Mouse (Mus musculus) fibroblast of lung, adult 2 months (primary cell): Measurements from ENCODE around the gene Mkrn2os.
"Not testable (repeated sequence)": the region's sequence is repeated elsewhere in the genome, so short reads cannot be mapped to it uniquely, and the experiment has no call there.

Experiments used
- DNase-seq: peaks from one replicate; pipeline ENCODE4 v3.0.0-alpha.2; 2011; ENCODE audit warnings: low read depth

Gene Mkrn2os

GRCm38 (mm10) chr6:115592458-115592857, at the start of gene Mkrn2os:
Mkrn2os (minus strand) TSS chr6:115592576.
- no peak for DNase-seq

GRCm38 (mm10) chr6:115638188-115638587, 45.8 kb upstream of the Mkrn2os start:
- DNase-seq, result not testable (repeated sequence)

- no peak for DNase-seq
Measured at GRCm38 (mm10) chr6:115634015-115634414, 41.6 kb upstream of the Mkrn2os start.

GRCm38 (mm10) chr6:115631056-115631795, 38.9 kb upstream of the Mkrn2os start:
- DNase-seq, result no peak

- no peak for DNase-seq
Measured at GRCm38 (mm10) chr6:115626121-115626520, 33.7 kb upstream of the Mkrn2os start.

GRCm38 (mm10) chr6:115620942-115621341, 28.6 kb upstream of the Mkrn2os start:
- DNase-seq, result no peak

GRCm38 (mm10) chr6:115619818-115620217, 27.4 kb upstream of the Mkrn2os start:
- no peak for DNase-seq

- no peak for DNase-seq
Measured at GRCm38 (mm10) chr6:115615983-115616382, 23.6 kb upstream of the Mkrn2os start.

GRCm38 (mm10) chr6:115613793-115614192, 21.4 kb upstream of the Mkrn2os start:
- DNase-seq, result no peak

GRCm38 (mm10) chr6:115610301-115610700, 17.9 kb upstream of the Mkrn2os start:
- no peak for DNase-seq

GRCm38 (mm10) chr6:115609121-115609520, 16.7 kb upstream of the Mkrn2os start:
- DNase-seq, result no peak

- no peak for DNase-seq
Measured at GRCm38 (mm10) chr6:115607429-115607828, 15.1 kb upstream of the Mkrn2os start.

GRCm38 (mm10) chr6:115606461-115606860, 14.1 kb upstream of the Mkrn2os start:
- DNase-seq, result no peak

- DNase-seq, result no peak
Measured at GRCm38 (mm10) chr6:115601715-115602523, 9.5 kb upstream of the Mkrn2os start, which contains the start of gene Mkrn2. Mkrn2 (plus strand) TSS chr6:115601902.

- no peak for DNase-seq
Measured at GRCm38 (mm10) chr6:115601322-115601714, 8.9 kb upstream of the Mkrn2os start.

- DNase-seq, result no peak
Measured at GRCm38 (mm10) chr6:115595667-115596066, 3.3 kb upstream of the Mkrn2os start.

- DNase-seq, result no peak
Measured at GRCm38 (mm10) chr6:115594463-115594862, 2.1 kb upstream of the Mkrn2os start.

GRCm38 (mm10) chr6:115593252-115593651, 876 bp upstream of the Mkrn2os start:
- no peak for DNase-seq

GRCm38 (mm10) chr6:115591692-115592359, 550 bp downstream of the Mkrn2os start:
- DNase-seq, result no peak

GRCm38 (mm10) chr6:115586321-115586720, 6.1 kb downstream of the Mkrn2os start:
- no peak for DNase-seq

- no peak for DNase-seq
Measured at GRCm38 (mm10) chr6:115584176-115584575, 8.2 kb downstream of the Mkrn2os start.

GRCm38 (mm10) chr6:115583430-115584125, 8.8 kb downstream of the Mkrn2os start:
- DNase-seq, result no peak
